In the genomic region with DNA sequence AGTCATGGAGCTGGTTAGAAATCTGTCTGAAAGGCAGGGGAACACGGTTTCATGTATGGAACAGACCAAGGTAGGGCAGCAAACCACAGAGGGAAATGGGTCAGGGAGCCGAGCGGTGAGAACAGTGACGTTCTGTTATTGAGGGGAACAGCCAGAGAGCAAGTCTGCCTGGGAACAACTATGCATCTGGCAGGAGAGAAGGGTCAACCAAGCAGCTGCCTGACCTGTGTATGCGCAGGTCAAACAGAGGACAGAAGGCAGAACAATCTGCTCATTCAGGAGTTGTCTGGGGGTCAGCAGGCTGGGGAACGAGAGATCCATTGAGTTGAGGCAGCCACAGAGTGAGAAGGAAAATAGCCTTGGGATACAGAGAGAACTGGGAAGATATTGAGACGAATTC, we compare ENCODE assay signal across 21 mouse cellular contexts.
A peak's percentile ranks its signal among the peaks of the same experiment; 100 is the strongest.
DNase-seq lines count a peak whose midpoint lies in the region; ATAC-seq lines count a peak whose summit lies in the region.
"Had no signal": no experiment of that assay in that cellular context is flagged by ENCODE, and none has a peak within 500 bp of the region (broad histone marks: within the 10 kb centered on the region; RNA-seq: fewer than 3 reads in every experiment).

No protein-coding gene starts in this region.

- H3K4me1 ChIP-seq in hindbrain, embryonic 16.5 days (ENCODE audit: control insufficient read depth, insufficient read depth, low read depth, low read length): no peaks in the 10 kb centered on the region
- peaks cover 3% of the 10 kb centered on the region; the same call in 1 of the 2 replicates for H3K4me1 ChIP-seq in hindbrain, embryonic 13.5 days (replicated peaks)
- H3K4me1 ChIP-seq in embryonic facial prominence, embryonic 14.5 days (ENCODE audit: control insufficient read depth, insufficient read depth, low read length): no peaks in the 10 kb centered on the region
- peaks cover 3% of the 10 kb centered on the region for H3K4me1 ChIP-seq in neural tube, embryonic 12.5 days

- WGBS in hindbrain, embryonic 16.5 days: 20% methylated on average over 7 of the region's 7 CpGs
- WGBS in hindbrain, embryonic 13.5 days: 8% methylated on average over 7 of the region's 7 CpGs
- WGBS in embryonic facial prominence, embryonic 14.5 days: 26% methylated on average over 7 of the region's 7 CpGs
- WGBS in neural tube, embryonic 12.5 days: 9% methylated on average over 7 of the region's 7 CpGs

- H3K36me3 ChIP-seq in hindbrain, embryonic 16.5 days (ENCODE audit: control insufficient read depth, insufficient read depth, low read length): no peaks in the 10 kb centered on the region
- H3K36me3 ChIP-seq in hindbrain, embryonic 13.5 days: no peaks in the 10 kb centered on the region
- no peaks in the 10 kb centered on the region for H3K36me3 ChIP-seq in embryonic facial prominence, embryonic 14.5 days (ENCODE audit: control insufficient read depth, insufficient read depth, low read length)
- H3K36me3 ChIP-seq in neural tube, embryonic 12.5 days: no peaks in the 10 kb centered on the region

- H3K27me3 ChIP-seq in hindbrain, embryonic 16.5 days (replicated peaks; ENCODE audit: control insufficient read depth, insufficient read depth, low read length): no peaks in the 10 kb centered on the region
- no peaks in the 10 kb centered on the region for H3K27me3 ChIP-seq in hindbrain, embryonic 13.5 days
- H3K27me3 ChIP-seq in embryonic facial prominence, embryonic 14.5 days (replicated peaks; ENCODE audit: control insufficient read depth, insufficient read depth, low read length): no peaks in the 10 kb centered on the region
- H3K27me3 ChIP-seq in neural tube, embryonic 12.5 days (replicated peaks): no peaks in the 10 kb centered on the region

- no peak overlapping the region for H3K9ac ChIP-seq in hindbrain, embryonic 16.5 days (ENCODE audit: low read depth, low read length)
- no peak overlapping the region for H3K9ac ChIP-seq in hindbrain, embryonic 13.5 days
- no peak overlapping the region for H3K9ac ChIP-seq in embryonic facial prominence, embryonic 14.5 days (ENCODE audit: low read depth, low read length)
- H3K9ac ChIP-seq in neural tube, embryonic 12.5 days: no peak overlapping the region
- H3K9ac ChIP-seq: liver, embryonic 14.5 days had no signal

- H3K4me3 ChIP-seq in hindbrain, embryonic 16.5 days (ENCODE audit: low read length): no peak overlapping the region
- no peak overlapping the region for H3K4me3 ChIP-seq in hindbrain, embryonic 13.5 days
- no peak overlapping the region for H3K4me3 ChIP-seq in embryonic facial prominence, embryonic 14.5 days (ENCODE audit: low read depth, low read length)
- no peak overlapping the region for H3K4me3 ChIP-seq in neural tube, embryonic 12.5 days
- H3K4me3 ChIP-seq: gastrocnemius, adult 2 months; heart, adult 2 months; myocyte had no signal

- no peak overlapping the region for H3K27ac ChIP-seq in hindbrain, embryonic 16.5 days (ENCODE audit: low read depth, low read length)
- H3K27ac ChIP-seq in hindbrain, embryonic 13.5 days: no peak overlapping the region
- no peak overlapping the region for H3K27ac ChIP-seq in embryonic facial prominence, embryonic 14.5 days (replicated peaks; ENCODE audit: low read depth, low read length)
- H3K27ac ChIP-seq in neural tube, embryonic 12.5 days: no peak overlapping the region
- H3K27ac ChIP-seq: gastrocnemius, adult 2 months; heart, adult 2 months; liver, embryonic 14.5 days had no signal

- ATAC-seq in hindbrain, embryonic 16.5 days: 0 out of 2 replicates have a peak, but pooled peaks have one; percentile 30
- no peak for ATAC-seq in hindbrain, embryonic 13.5 days (ENCODE audit: low FRiP score)
- ATAC-seq in embryonic facial prominence, embryonic 14.5 days (ENCODE audit: low read depth): peak; percentile 71
- ATAC-seq in neural tube, embryonic 12.5 days (ENCODE audit: low FRiP score, low read depth): peak; percentile 56; the same call in 1 of the 2 replicates
- ATAC-seq: forebrain, embryonic 14.5 days; inflammation-experienced regulatory T-cells, adult 6 months had no signal

- H3K9me3 ChIP-seq in hindbrain, embryonic 16.5 days (ENCODE audit: control insufficient read depth, low read length): no peaks in the 10 kb centered on the region
- H3K9me3 ChIP-seq in hindbrain, embryonic 13.5 days: no peaks in the 10 kb centered on the region
- H3K9me3 ChIP-seq in embryonic facial prominence, embryonic 14.5 days (ENCODE audit: control insufficient read depth, low read length): no peaks in the 10 kb centered on the region
- H3K9me3 ChIP-seq in neural tube, embryonic 12.5 days: no peaks in the 10 kb centered on the region

- H3K4me2 ChIP-seq in hindbrain, embryonic 16.5 days (ENCODE audit: low read length): no peak overlapping the region
- H3K4me2 ChIP-seq in hindbrain, embryonic 13.5 days: no peak overlapping the region
- no peak overlapping the region for H3K4me2 ChIP-seq in embryonic facial prominence, embryonic 14.5 days (ENCODE audit: low read depth, low read length)
- H3K4me2 ChIP-seq in neural tube, embryonic 12.5 days (replicated peaks): no peak overlapping the region

- peak; percentile 88 for DNase-seq in embryo, embryonic 10.5 days (ENCODE audit: low spot score)
- DNase-seq in embryonic facial prominence, embryonic 14.5 days (ENCODE audit: low spot score): peak; percentile 52
- DNase-seq in spleen, adult 12 weeks (ENCODE audit: low spot score): no peak
- no peak for DNase-seq in layer of hippocampus, adult 18-20 months (ENCODE audit: low spot score in 2 of 2)
- DNase-seq: B cell, adult 2 months; cerebellum, postnatal 14 days; gastrocnemius, adult 2 months; heart, adult 2 months; heart, postnatal 14 days; kidney, postnatal 14 days; layer of hippocampus, adult 9-11 months; lung, postnatal 10 days; spleen, adult 18-20 months; thymus, postnatal 14 days had no signal

Comparison
In these comparisons a context has a peak if more than half of its experiments do, and no peak if none do; other contexts are left out.
1. DNase-seq: peak in embryo, embryonic 10.5 days (single experiment) and embryonic facial prominence, embryonic 14.5 days (single experiment); none in spleen, adult 12 weeks (single experiment) and layer of hippocampus, adult 18-20 months (0 of 2).